Mouse (Mus musculus): ENCODE measurements around the gene Cntnap1. TPM values are rescaled to one million over a fixed set of nuclear protein-coding genes. Genes with fewer than 3 reads are reported as not detected.

The Cntnap1 gene
- polyA plus RNA-seq, 1 experiment from 2014 or later = 1.5 TPM

GRCm38 (mm10) chr11:101194643-101195042, 24.3 kb downstream of the Cntnap1 start:
- no peaks in the 10 kb centered on the region for H3K27me3 ChIP-seq (ENCODE audit: insufficient read depth, low read length)
- H3K27ac ChIP-seq (ENCODE audit: low read depth) = no peak overlapping the region
- ATAC-seq (no peak), DNase-seq (no peak)
- H3K4me3 ChIP-seq (ENCODE audit: low read depth, low read length) = no peak overlapping the region
- TF ChIP-seq EP300 (IDR thresholded peaks at IDR 0.05; ENCODE audit: low read depth) (no peak), CTCF (IDR thresholded peaks at IDR 0.05; ENCODE audit: low read depth) (no peak)
- H3K9ac ChIP-seq (replicated peaks) = no peak overlapping the region
- 74% methylated on average over 6 of the region's 6 CpGs for WGBS (ENCODE audit: insufficient replicate concordance)
- H3K4me2 ChIP-seq (ENCODE audit: low read depth, low read length) = no peak overlapping the region
- peaks cover 15% of the 10 kb centered on the region for H3K4me1 ChIP-seq (ENCODE audit: insufficient read depth)
- no peaks in the 10 kb centered on the region for H3K9me3 ChIP-seq (ENCODE audit: low read length)
- peaks cover 35% of the 10 kb centered on the region for H3K36me3 ChIP-seq (replicated peaks; ENCODE audit: insufficient read depth, low read length)

- Histone ChIP-seq H3K36me3 (replicated peaks; ENCODE audit: insufficient read depth, low read length) (peaks cover 40% of the 10 kb centered on the region), H3K9ac (replicated peaks) (no peak overlapping the region), H3K4me3 (ENCODE audit: low read depth, low read length) (no peak overlapping the region), H3K9me3 (ENCODE audit: low read length) (no peaks in the 10 kb centered on the region), H3K4me2 (ENCODE audit: low read depth, low read length) (no peak overlapping the region), H3K4me1 (ENCODE audit: insufficient read depth) (peaks cover 11% of the 10 kb centered on the region), H3K27me3 (ENCODE audit: insufficient read depth, low read length) (no peaks in the 10 kb centered on the region), H3K27ac (ENCODE audit: low read depth) (no peak overlapping the region)
- DNase-seq (no peak), ATAC-seq (no peak)
- no peak for TF ChIP-seq EP300 (IDR thresholded peaks at IDR 0.05; ENCODE audit: low read depth)
- TF ChIP-seq CTCF (IDR thresholded peaks at IDR 0.05; ENCODE audit: low read depth) = no peak
- 38% methylated on average over 1 of the region's 1 CpGs for WGBS (ENCODE audit: insufficient replicate concordance)
Measured at GRCm38 (mm10) chr11:101195101-101195500, 24.8 kb downstream of the Cntnap1 start.

GRCm38 (mm10) chr11:101195571-101195970, 25.2 kb downstream of the Cntnap1 start:
- DNase-seq = no peak
- ATAC-seq = no peak
- Histone ChIP-seq H3K4me3 (ENCODE audit: low read depth, low read length) (no peak overlapping the region), H3K4me1 (ENCODE audit: insufficient read depth) (peaks cover 6% of the 10 kb centered on the region), H3K9ac (replicated peaks) (no peak overlapping the region), H3K36me3 (replicated peaks; ENCODE audit: insufficient read depth, low read length) (peaks cover 44% of the 10 kb centered on the region), H3K27ac (ENCODE audit: low read depth) (no peak overlapping the region), H3K27me3 (ENCODE audit: insufficient read depth, low read length) (no peaks in the 10 kb centered on the region), H3K4me2 (ENCODE audit: low read depth, low read length) (no peak overlapping the region), H3K9me3 (ENCODE audit: low read length) (no peaks in the 10 kb centered on the region)
- WGBS (ENCODE audit: insufficient replicate concordance) = 86% methylated on average over 8 of the region's 8 CpGs
- TF ChIP-seq EP300 (IDR thresholded peaks at IDR 0.05; ENCODE audit: low read depth) (no peak), CTCF (IDR thresholded peaks at IDR 0.05; ENCODE audit: low read depth) (no peak)

DNA sequence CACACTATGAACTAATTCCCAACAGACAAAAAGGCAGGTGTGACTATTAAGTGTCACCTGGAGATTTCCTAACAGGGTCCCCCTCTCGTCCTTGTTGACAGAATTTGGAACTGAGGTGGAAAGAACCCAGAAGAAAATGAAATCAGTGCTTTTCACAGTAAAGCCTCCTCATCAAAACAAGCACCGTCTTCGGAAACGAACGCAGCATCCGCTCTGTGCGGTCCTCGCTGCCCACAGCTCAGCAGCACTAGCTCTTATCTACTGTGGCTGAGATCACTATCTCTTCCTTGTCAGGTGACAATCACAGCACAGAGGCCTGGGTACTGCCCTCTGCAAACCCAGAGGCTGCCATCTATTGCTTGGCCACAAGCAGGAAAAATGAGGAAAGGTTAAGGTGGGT, 25.9 kb downstream of the Cntnap1 start:
- H3K4me1 ChIP-seq (ENCODE audit: insufficient read depth) = peaks cover under 1% of the 10 kb centered on the region; the same call in 1 of the 2 replicates
- H3K36me3 ChIP-seq (replicated peaks; ENCODE audit: insufficient read depth, low read length) = peaks cover 47% of the 10 kb centered on the region
- H3K4me2 ChIP-seq (ENCODE audit: low read depth, low read length) = no peak overlapping the region
- no peak for TF ChIP-seq EP300 (IDR thresholded peaks at IDR 0.05; ENCODE audit: low read depth)
- no peak for TF ChIP-seq CTCF (IDR thresholded peaks at IDR 0.05; ENCODE audit: low read depth)
- 86% methylated on average over 8 of the region's 8 CpGs for WGBS (ENCODE audit: insufficient replicate concordance)
- ATAC-seq (no peak), DNase-seq (no peak)
- H3K9ac ChIP-seq (replicated peaks) = no peak overlapping the region
- H3K27ac ChIP-seq (ENCODE audit: low read depth) = no peak overlapping the region
- no peaks in the 10 kb centered on the region for H3K27me3 ChIP-seq (ENCODE audit: insufficient read depth, low read length)
- H3K4me3 ChIP-seq (ENCODE audit: low read depth, low read length) = no peak overlapping the region
- H3K9me3 ChIP-seq (ENCODE audit: low read length) = no peaks in the 10 kb centered on the region

DNA sequence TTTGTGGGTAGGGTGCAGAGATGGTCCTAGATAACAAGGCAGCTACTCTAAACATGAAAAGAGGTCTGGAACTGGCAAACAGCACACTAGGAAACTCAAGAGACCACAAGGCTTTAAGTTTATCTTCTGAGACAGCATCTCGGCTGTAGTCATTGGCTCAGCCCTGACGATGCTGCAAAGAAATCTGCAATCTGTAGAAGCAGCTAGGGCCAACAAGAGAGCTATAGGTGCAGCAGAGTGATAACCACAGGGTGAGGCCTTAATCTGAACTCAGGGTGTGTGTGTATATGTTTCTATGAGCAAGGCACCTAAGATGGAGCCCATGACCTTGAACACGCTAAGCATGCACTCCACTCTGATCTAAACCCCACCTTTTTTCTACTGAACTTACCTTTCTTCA, 29.2 kb downstream of the Cntnap1 start:
- Histone ChIP-seq H3K27ac (ENCODE audit: low read depth) (no peak overlapping the region), H3K9me3 (ENCODE audit: low read length) (no peaks in the 10 kb centered on the region), H3K36me3 (replicated peaks; ENCODE audit: insufficient read depth, low read length) (peaks cover 56% of the 10 kb centered on the region), H3K4me1 (ENCODE audit: insufficient read depth) (no peaks in the 10 kb centered on the region), H3K27me3 (ENCODE audit: insufficient read depth, low read length) (no peaks in the 10 kb centered on the region), H3K4me3 (ENCODE audit: low read depth, low read length) (no peak overlapping the region), H3K9ac (replicated peaks) (no peak overlapping the region), H3K4me2 (ENCODE audit: low read depth, low read length) (no peak overlapping the region)
- TF ChIP-seq EP300 (IDR thresholded peaks at IDR 0.05; ENCODE audit: low read depth) (peak; percentile 71), CTCF (IDR thresholded peaks at IDR 0.05; ENCODE audit: low read depth) (no peak)
- ATAC-seq = peak; percentile 77
- DNase-seq = no peak
- 62% methylated on average over 3 of the region's 3 CpGs for WGBS (ENCODE audit: insufficient replicate concordance)

DNA sequence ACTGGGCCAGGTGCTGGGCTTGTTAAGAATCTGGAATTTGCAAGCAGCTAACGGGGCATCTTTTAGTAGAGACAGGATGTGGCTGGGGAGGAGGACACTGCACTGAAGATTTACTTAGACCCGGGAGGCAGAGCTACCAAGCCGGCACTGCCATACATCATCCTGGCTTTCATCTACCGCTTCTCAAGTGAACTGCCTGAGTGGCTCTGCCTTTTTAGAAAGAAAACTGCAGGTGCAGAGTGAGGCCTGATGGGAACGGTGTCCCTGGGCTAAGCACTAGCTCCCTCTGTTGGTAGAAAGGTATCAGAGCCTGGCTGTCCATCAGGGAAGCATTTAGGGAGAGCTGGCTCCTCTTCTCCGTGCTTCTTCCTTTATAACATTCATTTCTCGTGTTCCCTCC, 30.7 kb downstream of the Cntnap1 start:
- peaks cover 63% of the 10 kb centered on the region for H3K36me3 ChIP-seq (replicated peaks; ENCODE audit: insufficient read depth, low read length)
- no peaks in the 10 kb centered on the region for H3K9me3 ChIP-seq (ENCODE audit: low read length)
- no peak overlapping the region for H3K9ac ChIP-seq (replicated peaks)
- no peaks in the 10 kb centered on the region for H3K4me1 ChIP-seq (ENCODE audit: insufficient read depth)
- DNase-seq (peak; percentile 37), ATAC-seq (no peak)
- no peak overlapping the region for H3K27ac ChIP-seq (ENCODE audit: low read depth)
- 39% methylated on average over 7 of the region's 7 CpGs for WGBS (ENCODE audit: insufficient replicate concordance)
- no peak overlapping the region for H3K4me2 ChIP-seq (ENCODE audit: low read depth, low read length)
- H3K4me3 ChIP-seq (ENCODE audit: low read depth, low read length) = no peak overlapping the region
- TF ChIP-seq EP300 (IDR thresholded peaks at IDR 0.05; ENCODE audit: low read depth) (no peak), CTCF (IDR thresholded peaks at IDR 0.05; ENCODE audit: low read depth) (peak; percentile 90)
- H3K27me3 ChIP-seq (ENCODE audit: insufficient read depth, low read length) = no peaks in the 10 kb centered on the region

DNA sequence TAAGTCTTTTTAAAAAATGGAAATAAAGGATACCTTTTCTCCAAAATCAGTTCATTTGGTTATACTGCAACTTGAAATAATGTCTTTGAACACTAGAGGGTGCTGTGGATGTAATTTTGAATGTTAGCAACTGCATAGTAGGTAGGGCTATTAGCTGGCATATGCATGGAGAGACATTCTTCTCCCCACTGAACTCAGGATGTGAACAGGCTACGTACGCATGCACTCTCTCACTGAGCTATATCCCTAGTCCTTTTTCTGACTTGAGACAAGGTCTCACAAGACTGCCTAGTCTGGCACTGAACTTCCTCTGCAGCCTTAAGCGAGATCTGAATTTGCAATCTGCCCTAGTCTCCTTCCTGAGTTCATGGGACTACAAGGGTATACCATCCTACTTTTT, 41.6 kb downstream of the Cntnap1 start:
- no peaks in the 10 kb centered on the region for H3K27me3 ChIP-seq (ENCODE audit: insufficient read depth, low read length)
- H3K27ac ChIP-seq (ENCODE audit: low read depth) = no peak overlapping the region
- no peaks in the 10 kb centered on the region for H3K4me1 ChIP-seq (ENCODE audit: insufficient read depth)
- ATAC-seq = peak; percentile 56
- DNase-seq = peak; percentile 19
- no peak overlapping the region for H3K4me2 ChIP-seq (ENCODE audit: low read depth, low read length)
- peaks cover 54% of the 10 kb centered on the region for H3K36me3 ChIP-seq (replicated peaks; ENCODE audit: insufficient read depth, low read length)
- H3K4me3 ChIP-seq (ENCODE audit: low read depth, low read length) = no peak overlapping the region
- 33% methylated on average over 3 of the region's 3 CpGs for WGBS (ENCODE audit: insufficient replicate concordance)
- no peaks in the 10 kb centered on the region for H3K9me3 ChIP-seq (ENCODE audit: low read length)
- TF ChIP-seq CTCF (IDR thresholded peaks at IDR 0.05; ENCODE audit: low read depth) = peak; percentile 85
- no peak for TF ChIP-seq EP300 (IDR thresholded peaks at IDR 0.05; ENCODE audit: low read depth)
- H3K9ac ChIP-seq (replicated peaks) = no peak overlapping the region

Data from liver, postnatal 0 days (tissue).